Mouse (Mus musculus) neural tube, embryonic 10.5 days (tissue): Measurements from ENCODE around the gene Gne.
A peak's percentile ranks its signal among the peaks of the same experiment; 100 is the strongest.
"Not testable (repeated sequence)": the region's sequence is repeated elsewhere in the genome, so short reads cannot be mapped to it uniquely, and the experiment has no call there.

Experiments used
- DNase-seq: peaks from one replicate; pipeline ENCODE4 v3.0.0-alpha.2; 2017; ENCODE audit warnings: low spot score; ENCODE audit errors: extremely low spot score

Gne gene

DNA sequence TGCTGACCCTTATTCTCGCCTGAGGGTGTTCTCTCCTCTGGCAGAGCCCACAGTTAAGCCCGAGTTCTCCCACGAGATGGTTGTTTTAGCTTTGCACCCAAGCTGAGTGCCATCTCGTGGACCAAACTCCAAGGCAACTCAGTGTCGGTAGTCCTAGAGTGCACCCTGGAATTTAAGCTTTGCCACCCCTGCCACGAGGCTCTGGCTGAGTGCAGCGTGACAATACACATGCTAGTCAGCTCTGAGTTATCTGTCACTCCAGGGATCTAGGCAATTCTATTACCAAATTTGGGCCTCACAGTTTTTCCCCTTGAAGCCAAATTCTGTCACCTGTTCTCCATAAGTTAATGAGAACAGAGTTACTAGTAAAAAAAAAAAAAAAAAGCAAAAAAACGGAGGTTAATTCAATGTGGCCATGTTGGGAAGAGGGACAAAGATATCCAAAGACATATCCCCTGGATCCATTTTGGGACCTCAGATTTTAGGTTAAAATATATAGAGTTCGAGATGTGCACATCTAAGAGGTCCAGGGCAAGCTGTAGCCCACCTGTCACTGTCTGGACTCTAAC lies 11.0 kb downstream of the Gne start:
- DNase-seq: no peak

DNA sequence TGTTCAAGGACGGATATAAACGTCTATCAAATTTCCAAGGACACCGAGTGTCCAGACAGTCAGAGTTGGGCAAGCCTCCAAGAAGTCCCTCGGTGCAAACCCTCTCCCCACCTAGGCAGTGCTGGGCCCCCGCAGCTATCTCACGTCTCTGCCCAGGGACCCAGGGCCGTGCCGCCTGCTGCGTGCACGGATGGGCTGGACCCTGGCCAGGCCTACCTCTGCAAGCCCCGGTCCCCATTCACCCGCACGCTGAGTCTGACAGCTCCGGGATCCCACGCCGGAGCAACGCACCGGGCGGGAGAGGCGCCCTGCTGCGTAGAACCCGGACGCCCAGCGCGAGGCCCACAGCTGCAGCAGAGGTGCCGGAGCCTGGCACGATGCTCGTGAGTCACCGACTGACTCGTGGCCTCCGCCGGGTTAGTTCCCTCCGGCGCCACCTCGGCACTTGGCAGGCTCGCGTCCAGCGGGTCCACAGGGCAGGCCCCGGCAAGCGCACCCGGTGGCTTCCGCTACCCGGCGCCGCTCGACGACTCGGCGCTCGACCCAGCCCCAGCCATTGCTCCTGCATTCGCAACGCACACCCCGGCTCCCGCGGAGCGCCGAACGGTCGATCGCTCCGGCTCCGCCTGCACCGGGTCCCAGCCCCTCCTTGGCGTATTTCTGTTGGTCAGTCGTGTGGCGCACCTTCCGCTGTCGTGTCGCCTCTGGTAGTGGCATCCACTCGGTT lies 11.7 kb downstream of the Gne start:
- peak; percentile 91 for DNase-seq

GRCm38 (mm10) chr4:44071741-44072145 lies 12.2 kb downstream of the Gne start:
- no peak for DNase-seq

GRCm38 (mm10) chr4:44070641-44071040 lies 13.3 kb downstream of the Gne start:
- DNase-seq: no peak

DNA sequence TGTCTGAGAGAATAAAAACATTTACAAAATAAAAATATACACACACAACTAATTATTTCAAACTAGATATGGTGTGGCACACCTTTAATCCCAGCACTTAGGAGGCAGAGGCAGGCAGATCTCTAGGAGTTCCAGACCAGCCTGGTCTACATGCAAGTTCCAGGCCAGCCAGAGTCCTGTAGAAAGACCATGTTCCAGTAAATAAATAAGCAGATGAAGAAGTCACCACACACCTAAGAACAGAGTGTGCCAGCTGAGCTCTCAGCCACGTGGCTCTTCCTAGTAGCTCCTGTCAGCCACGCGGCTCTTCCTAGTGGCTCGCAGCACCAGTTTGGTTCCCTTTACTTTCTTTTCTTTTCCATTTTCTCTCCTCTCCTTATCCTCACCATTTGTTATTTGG lies 14.6 kb downstream of the Gne start:
- DNase-seq: no peak

- no peak for DNase-seq
These were observed 15.2 kb downstream of the Gne start for GRCm38 (mm10) chr4:44068736-44069135.

GRCm38 (mm10) chr4:44066891-44067290 lies 17.1 kb downstream of the Gne start:
- no peak for DNase-seq

- DNase-seq: peak; percentile 94
These were observed 18.5 kb downstream of the Gne start for GRCm38 (mm10) chr4:44065355-44066025.

- no peak for DNase-seq
These were observed 21.2 kb downstream of the Gne start for GRCm38 (mm10) chr4:44062816-44063215.

DNA sequence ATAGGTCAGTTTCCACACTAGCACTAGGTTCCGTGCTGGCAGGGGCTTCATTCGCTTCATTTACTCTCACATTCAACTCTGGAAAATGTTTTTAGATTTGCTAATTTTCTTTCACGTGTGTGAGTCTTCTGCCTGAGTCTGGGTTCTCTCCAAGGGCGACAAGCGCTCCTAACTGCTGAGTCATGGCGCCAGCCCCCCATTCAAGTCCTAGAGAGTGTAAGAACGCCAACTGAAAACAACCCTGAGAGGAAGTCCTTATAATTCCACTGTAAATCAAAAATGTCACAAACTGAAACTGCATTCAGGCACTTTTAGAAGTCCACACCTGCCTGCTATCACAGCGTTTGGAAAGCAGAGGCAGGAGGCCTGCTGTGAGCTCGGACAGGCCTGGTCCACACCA lies 21.9 kb downstream of the Gne start:
- DNase-seq: no peak

- DNase-seq: no peak
These were observed 24.3 kb downstream of the Gne start for GRCm38 (mm10) chr4:44059674-44060073.

DNA sequence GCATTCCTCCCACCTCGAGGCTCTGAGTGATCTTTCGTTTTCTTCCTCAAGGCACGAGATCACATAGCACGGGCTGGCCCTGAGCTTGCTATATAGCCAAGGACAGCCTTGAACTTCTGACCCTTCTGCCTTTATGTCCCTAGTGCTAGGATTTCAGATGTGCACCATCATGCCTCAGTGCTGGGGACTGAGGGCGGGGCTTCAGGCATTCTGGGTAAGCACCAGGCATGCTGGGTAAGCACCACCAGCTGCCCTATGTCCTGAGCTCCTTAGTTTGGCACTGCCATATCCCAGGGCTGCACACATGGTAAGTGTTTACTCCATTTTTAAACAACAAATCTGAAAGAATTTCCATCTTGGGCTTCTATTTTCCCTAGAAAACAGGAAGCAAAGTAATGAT lies 34.2 kb downstream of the Gne start:
- DNase-seq: no peak

DNA sequence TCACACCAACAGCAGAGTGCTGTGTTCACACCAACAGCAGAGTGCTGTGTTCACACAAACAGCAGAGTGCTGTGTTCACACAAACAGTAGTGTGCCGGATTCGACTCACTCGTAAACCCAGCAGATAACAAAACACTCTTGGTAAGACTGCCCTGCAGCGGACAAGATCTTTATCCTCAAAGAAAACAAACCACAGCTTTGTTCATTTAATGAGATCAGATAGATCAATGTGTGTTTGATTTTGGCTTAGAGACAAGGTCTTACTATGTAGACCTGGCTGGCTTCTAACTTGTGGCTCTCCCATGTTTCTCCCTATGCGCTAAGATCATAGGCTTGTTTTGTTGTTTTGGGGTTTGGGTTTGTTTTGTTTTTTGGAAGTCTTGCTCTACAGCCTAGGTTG lies 37.9 kb downstream of the Gne start:
- no peak for DNase-seq

- DNase-seq: no peak
These were observed 39.2 kb downstream of the Gne start for GRCm38 (mm10) chr4:44044685-44045356.

DNA sequence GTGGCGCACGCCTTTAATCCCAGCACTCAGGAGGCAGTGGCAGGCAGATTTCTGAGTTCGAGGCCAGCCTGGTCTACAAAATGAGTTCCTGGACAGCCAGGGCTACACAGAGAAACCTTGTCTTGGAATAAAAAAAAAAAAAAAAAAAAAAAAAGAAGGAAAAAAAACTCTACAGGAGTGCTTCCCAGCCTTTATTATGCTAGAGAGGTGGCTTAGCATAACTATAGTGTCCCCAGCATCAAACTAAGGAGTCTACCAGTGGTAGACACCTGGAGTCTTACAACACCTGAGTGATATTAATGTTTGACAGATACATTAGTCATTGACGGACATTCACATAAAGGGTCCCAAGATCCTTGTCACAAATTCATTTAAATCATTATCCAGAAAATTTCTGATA lies 40.8 kb downstream of the Gne start:
- not testable (repeated sequence) for DNase-seq

DNA sequence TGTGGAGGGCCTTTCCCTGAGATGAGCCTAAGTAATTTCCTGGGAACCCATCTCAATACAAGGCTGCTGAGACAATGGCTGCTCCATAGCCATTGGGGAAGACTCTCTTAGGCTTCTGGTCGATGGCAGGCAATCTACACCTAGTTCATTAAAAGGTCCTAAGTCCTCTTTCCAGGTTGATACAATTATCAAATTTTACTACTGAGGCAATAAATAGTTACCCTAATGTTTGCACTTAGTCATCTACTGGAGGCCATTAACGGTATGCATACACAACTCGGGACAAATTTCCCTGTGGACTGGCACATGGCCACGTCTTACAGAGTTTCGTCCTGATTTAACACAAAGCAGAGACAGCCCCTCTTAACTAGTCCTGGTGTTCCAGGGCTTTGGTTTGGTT lies 41.5 kb downstream of the Gne start:
- no peak for DNase-seq

DNA sequence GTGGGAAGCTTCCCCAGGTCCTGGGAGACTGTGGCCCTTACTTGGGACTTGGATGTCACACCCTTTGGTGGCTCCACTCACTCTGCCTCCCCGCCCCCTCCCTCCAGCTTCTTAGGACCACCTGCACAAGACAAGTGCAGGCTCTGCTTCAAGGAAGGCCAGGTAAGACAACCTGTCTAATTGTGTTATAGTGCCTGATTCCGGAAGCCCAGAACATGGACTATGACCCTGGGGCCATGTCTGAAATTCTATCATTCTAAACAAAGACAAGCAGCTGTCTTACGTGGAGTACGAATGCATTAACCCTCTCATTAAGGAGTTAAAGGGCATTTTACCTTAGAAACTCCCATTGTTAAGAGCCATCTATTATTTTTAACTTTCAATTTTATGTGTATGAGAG lies 43.2 kb downstream of the Gne start:
- no peak for DNase-seq

- no peak for DNase-seq
These were observed 47.5 kb downstream of the Gne start for GRCm38 (mm10) chr4:44036455-44036854.

DNA sequence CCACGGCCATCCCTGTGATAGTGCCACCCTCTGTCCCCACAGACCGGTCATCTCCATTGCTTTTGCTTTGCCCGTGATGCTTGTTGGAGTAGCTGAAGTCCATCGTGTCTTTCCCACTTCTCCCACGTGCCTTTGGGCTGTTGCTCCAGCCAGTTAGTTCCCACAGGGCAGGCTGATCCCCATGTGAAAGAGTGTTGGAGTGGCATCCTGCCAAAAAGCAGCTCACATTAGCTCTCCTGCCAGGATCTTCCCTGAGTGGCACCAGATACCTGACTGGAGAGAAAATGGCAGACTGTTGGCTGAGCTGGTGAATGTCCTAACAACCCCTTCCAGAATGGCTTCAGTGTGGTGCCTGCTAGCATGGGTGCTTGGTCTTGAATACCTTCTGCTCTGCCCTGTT lies 52.5 kb downstream of the Gne start:
- DNase-seq: no peak

DNA sequence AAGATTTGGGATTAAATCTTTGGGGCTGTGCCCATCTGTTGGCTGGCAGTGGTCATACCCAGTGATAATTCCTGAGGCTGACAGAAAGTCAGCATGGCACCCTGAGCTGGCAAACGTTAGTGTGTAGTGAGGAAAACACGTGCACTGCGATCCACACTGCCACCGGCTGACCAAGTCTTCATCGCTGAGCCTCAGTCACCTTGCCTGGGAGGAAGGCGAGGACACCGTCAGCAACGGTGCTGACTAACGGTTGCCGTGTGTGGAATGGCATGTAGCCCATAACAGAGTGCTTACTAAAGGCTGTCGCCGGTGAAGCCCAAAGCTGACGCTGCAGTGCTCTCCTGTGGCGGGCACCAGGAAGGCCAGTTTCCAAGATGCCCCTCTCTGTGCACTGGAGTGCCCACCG lies 54.3 kb downstream of the Gne start:
- no peak for DNase-seq

- DNase-seq: no peak
These were observed 55.5 kb downstream of the Gne start for GRCm38 (mm10) chr4:44028303-44029135.
